Mouse (Mus musculus): ENCODE data around the gene Dgat2. TPM values are rescaled to one million over a fixed set of nuclear protein-coding genes. Genes with fewer than 3 reads are reported as not detected.

Dgat2 gene
- polyA plus RNA-seq, 1 experiment from 2014 or later = 194 TPM

- Histone ChIP-seq H3K4me2 (ENCODE audit: low read depth, low read length) (no peak overlapping the region), H3K9ac (ENCODE audit: low read depth, low read length) (no peak overlapping the region), H3K27ac (ENCODE audit: low read length) (peak overlapping the region; percentile 42), H3K9me3 (replicated peaks; ENCODE audit: control insufficient read depth, low read length) (no peaks in the 10 kb centered on the region), H3K4me3 (ENCODE audit: low read depth, low read length) (no peak overlapping the region), H3K4me1 (ENCODE audit: control insufficient read depth, low read depth, low read length) (peaks cover 24% of the 10 kb centered on the region), H3K36me3 (ENCODE audit: control insufficient read depth, insufficient read depth) (no peaks in the 10 kb centered on the region; the same call in 1 of the 2 replicates), H3K27me3 (ENCODE audit: control insufficient read depth, insufficient read depth, low read depth, low read length) (no peaks in the 10 kb centered on the region)
- peak; percentile 86 for ATAC-seq (ENCODE audit: low read depth)
- WGBS (ENCODE audit: insufficient replicate concordance) = 46% methylated on average over 4 of the region's 4 CpGs
Observed at GRCm38 (mm10) chr7:99161529-99161928, 21.0 kb downstream of the Dgat2 start.

DNA sequence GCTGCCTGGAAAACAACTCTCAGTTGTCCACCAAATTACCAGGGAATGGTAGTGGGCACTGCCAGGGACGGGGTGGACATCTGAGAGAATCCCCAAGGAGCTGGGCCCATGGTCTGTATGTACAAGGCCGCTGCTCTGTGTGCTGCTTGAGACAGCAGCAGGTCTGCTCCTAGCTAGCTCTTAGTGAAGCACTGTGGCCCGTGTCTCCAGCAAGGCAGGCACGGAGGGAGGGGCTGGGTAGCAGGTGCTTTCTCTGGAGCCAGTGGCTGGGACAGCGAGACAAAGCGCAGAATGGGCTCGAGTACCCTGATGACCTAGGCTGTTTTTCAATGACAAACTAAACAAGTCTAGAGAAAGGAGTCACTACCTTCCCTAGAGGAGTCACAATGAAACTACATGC, 21.5 kb downstream of the Dgat2 start:
- no peak for ATAC-seq (ENCODE audit: low read depth)

GRCm38 (mm10) chr7:99159446-99159845, 23.1 kb downstream of the Dgat2 start:
- no peak overlapping the region for H3K4me3 ChIP-seq (ENCODE audit: low read depth, low read length)
- no peaks in the 10 kb centered on the region for H3K9me3 ChIP-seq (replicated peaks; ENCODE audit: control insufficient read depth, low read length)
- ATAC-seq (ENCODE audit: low read depth) = no peak
- H3K9ac ChIP-seq (ENCODE audit: low read depth, low read length) = no peak overlapping the region
- no peak overlapping the region for H3K4me2 ChIP-seq (ENCODE audit: low read depth, low read length)
- WGBS (ENCODE audit: insufficient replicate concordance) = 65% methylated on average over 2 of the region's 2 CpGs
- H3K27ac ChIP-seq (ENCODE audit: low read length) = no peak overlapping the region
- no peaks in the 10 kb centered on the region for H3K27me3 ChIP-seq (ENCODE audit: control insufficient read depth, insufficient read depth, low read depth, low read length)
- H3K36me3 ChIP-seq (ENCODE audit: control insufficient read depth, insufficient read depth) = no peaks in the 10 kb centered on the region; the same call in 1 of the 2 replicates
- peaks cover 31% of the 10 kb centered on the region for H3K4me1 ChIP-seq (ENCODE audit: control insufficient read depth, low read depth, low read length)

More for the DNA sequence above, 21.5 kb downstream of the Dgat2 start:
- no peak overlapping the region for H3K9ac ChIP-seq (ENCODE audit: low read depth, low read length)
- H3K4me3 ChIP-seq (ENCODE audit: low read depth, low read length) = no peak overlapping the region
- 59% methylated on average over 7 of the region's 7 CpGs for WGBS (ENCODE audit: insufficient replicate concordance)
- H3K4me1 ChIP-seq (ENCODE audit: control insufficient read depth, low read depth, low read length) = peaks cover 27% of the 10 kb centered on the region
- no peaks in the 10 kb centered on the region; the same call in 1 of the 2 replicates for H3K36me3 ChIP-seq (ENCODE audit: control insufficient read depth, insufficient read depth)
- H3K27ac ChIP-seq (ENCODE audit: low read length) = no peak overlapping the region
- no peak overlapping the region for H3K4me2 ChIP-seq (ENCODE audit: low read depth, low read length)
- no peaks in the 10 kb centered on the region for H3K9me3 ChIP-seq (replicated peaks; ENCODE audit: control insufficient read depth, low read length)
- H3K27me3 ChIP-seq (ENCODE audit: control insufficient read depth, insufficient read depth, low read depth, low read length) = no peaks in the 10 kb centered on the region

GRCm38 (mm10) chr7:99158904-99159303, 23.6 kb downstream of the Dgat2 start:
- Histone ChIP-seq H3K27ac (ENCODE audit: low read length) (no peak overlapping the region), H3K36me3 (ENCODE audit: control insufficient read depth, insufficient read depth) (no peaks in the 10 kb centered on the region; the same call in 1 of the 2 replicates), H3K4me1 (ENCODE audit: control insufficient read depth, low read depth, low read length) (peaks cover 31% of the 10 kb centered on the region), H3K4me3 (ENCODE audit: low read depth, low read length) (no peak overlapping the region), H3K9me3 (replicated peaks; ENCODE audit: control insufficient read depth, low read length) (no peaks in the 10 kb centered on the region), H3K27me3 (ENCODE audit: control insufficient read depth, insufficient read depth, low read depth, low read length) (no peaks in the 10 kb centered on the region), H3K9ac (ENCODE audit: low read depth, low read length) (no peak overlapping the region), H3K4me2 (ENCODE audit: low read depth, low read length) (no peak overlapping the region)
- no peak for ATAC-seq (ENCODE audit: low read depth)
- WGBS (ENCODE audit: insufficient replicate concordance) = 22% methylated on average over 5 of the region's 5 CpGs

GRCm38 (mm10) chr7:99158011-99158410, 24.5 kb downstream of the Dgat2 start:
- 62% methylated on average over 8 of the region's 8 CpGs for WGBS (ENCODE audit: insufficient replicate concordance)
- H3K27ac ChIP-seq (ENCODE audit: low read length) = no peak overlapping the region
- H3K4me1 ChIP-seq (ENCODE audit: control insufficient read depth, low read depth, low read length) = peaks cover 27% of the 10 kb centered on the region

DNA sequence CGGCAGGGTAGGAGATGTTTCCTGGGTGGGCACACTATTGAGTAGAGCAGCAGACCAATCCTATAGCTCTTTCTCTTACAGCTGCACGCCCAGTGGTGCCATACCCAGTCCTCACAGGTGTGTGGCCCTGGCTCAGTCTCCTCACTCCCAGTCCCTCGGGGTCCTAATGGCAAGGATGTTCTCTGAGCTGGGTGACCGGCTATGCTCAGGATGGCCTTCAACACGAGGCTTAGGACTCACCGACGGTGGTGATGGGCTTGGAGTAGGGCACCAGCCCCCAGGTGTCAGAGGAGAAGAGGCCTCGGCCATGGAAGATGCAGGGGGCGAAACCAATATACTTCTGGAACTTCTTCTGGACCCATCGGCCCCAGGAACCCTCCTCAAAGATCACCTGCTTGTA, 25.8 kb downstream of the Dgat2 start:
- Histone ChIP-seq H3K9ac (ENCODE audit: low read depth, low read length) (no peak overlapping the region), H3K9me3 (replicated peaks; ENCODE audit: control insufficient read depth, low read length) (no peaks in the 10 kb centered on the region), H3K36me3 (ENCODE audit: control insufficient read depth, insufficient read depth) (no peaks in the 10 kb centered on the region; the same call in 1 of the 2 replicates), H3K27ac (ENCODE audit: low read length) (no peak overlapping the region), H3K27me3 (ENCODE audit: control insufficient read depth, insufficient read depth, low read depth, low read length) (no peaks in the 10 kb centered on the region), H3K4me3 (ENCODE audit: low read depth, low read length) (no peak overlapping the region), H3K4me2 (ENCODE audit: low read depth, low read length) (no peak overlapping the region), H3K4me1 (ENCODE audit: control insufficient read depth, low read depth, low read length) (peaks cover 27% of the 10 kb centered on the region)
- ATAC-seq (ENCODE audit: low read depth) = no peak
- WGBS (ENCODE audit: insufficient replicate concordance) = 61% methylated on average over 10 of the region's 10 CpGs

More at GRCm38 (mm10) chr7:99158011-99158410, 24.5 kb downstream of the Dgat2 start:
- Histone ChIP-seq H3K9me3 (replicated peaks; ENCODE audit: control insufficient read depth, low read length) (no peaks in the 10 kb centered on the region), H3K4me2 (ENCODE audit: low read depth, low read length) (no peak overlapping the region), H3K4me3 (ENCODE audit: low read depth, low read length) (no peak overlapping the region), H3K27me3 (ENCODE audit: control insufficient read depth, insufficient read depth, low read depth, low read length) (no peaks in the 10 kb centered on the region), H3K36me3 (ENCODE audit: control insufficient read depth, insufficient read depth) (no peaks in the 10 kb centered on the region; the same call in 1 of the 2 replicates), H3K9ac (ENCODE audit: low read depth, low read length) (no peak overlapping the region)
- no peak for ATAC-seq (ENCODE audit: low read depth)

DNA sequence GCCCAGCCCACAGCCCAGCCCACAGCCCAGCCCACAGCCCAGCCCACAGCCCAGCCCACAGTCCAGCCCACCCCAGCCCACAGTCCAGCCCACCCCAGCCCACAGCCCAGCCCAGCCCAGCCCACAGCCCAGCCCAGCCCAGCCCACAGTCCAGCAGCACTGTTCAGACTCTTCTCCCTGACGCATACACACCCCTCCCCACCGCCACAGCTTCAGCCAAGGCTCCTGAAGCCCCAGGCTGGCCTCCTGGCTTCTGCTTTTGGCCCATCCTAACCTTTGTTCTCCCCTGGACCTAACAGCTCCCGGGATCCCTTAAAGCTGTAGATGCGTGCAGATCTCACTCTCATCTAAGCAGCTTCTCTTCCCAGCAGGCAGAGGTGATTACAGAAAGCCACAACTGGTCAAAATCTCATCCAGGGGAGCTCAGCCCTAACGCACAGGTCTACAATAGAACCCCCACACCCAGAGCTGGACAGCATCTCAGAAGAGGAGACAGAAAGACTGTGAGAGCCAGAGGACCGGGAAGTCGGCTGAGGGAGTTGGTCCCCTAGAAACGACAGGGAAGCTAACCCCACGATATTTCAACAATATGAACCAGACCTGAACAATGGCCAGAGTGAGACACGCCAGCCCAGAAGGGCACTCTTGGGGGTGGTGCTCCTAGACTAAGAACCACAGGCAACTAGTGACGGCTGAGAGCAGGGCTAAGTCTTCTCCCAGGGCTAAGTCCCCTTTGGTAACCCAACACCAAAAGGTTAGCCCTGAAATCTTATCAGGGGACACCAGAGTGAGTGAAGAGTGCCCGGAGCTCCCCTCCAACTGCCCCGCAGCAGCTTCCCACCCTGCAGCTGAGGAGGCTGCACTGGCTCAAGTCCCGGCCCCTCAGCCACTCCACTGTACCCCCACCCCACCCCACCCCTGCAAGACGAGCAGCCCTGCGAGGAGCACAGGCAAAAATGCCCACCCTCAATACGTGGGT, 26.9 kb downstream of the Dgat2 start:
- H3K9ac ChIP-seq (ENCODE audit: low read depth, low read length) = no peak overlapping the region
- peak; percentile 75 for ATAC-seq (ENCODE audit: low read depth)
- H3K27ac ChIP-seq (ENCODE audit: low read length) = peak overlapping the region; percentile 24; the same call in 1 of the 2 replicates
- peaks cover 24% of the 10 kb centered on the region for H3K4me1 ChIP-seq (ENCODE audit: control insufficient read depth, low read depth, low read length)
- H3K27me3 ChIP-seq (ENCODE audit: control insufficient read depth, insufficient read depth, low read depth, low read length) = no peaks in the 10 kb centered on the region
- H3K9me3 ChIP-seq (replicated peaks; ENCODE audit: control insufficient read depth, low read length) = no peaks in the 10 kb centered on the region
- 7% methylated on average over 17 of the region's 17 CpGs for WGBS (ENCODE audit: insufficient replicate concordance)
- no peaks in the 10 kb centered on the region; the same call in 1 of the 2 replicates for H3K36me3 ChIP-seq (ENCODE audit: control insufficient read depth, insufficient read depth)
- H3K4me2 ChIP-seq (ENCODE audit: low read depth, low read length) = peak overlapping the region; percentile 39; the same call in 1 of the 2 replicates
- H3K4me3 ChIP-seq (ENCODE audit: low read depth, low read length) = no peak overlapping the region

GRCm38 (mm10) chr7:99154648-99155151, 27.8 kb downstream of the Dgat2 start:
- no peak for ATAC-seq (ENCODE audit: low read depth)
- Histone ChIP-seq H3K36me3 (ENCODE audit: control insufficient read depth, insufficient read depth) (no peaks in the 10 kb centered on the region; the same call in 1 of the 2 replicates), H3K9me3 (replicated peaks; ENCODE audit: control insufficient read depth, low read length) (no peaks in the 10 kb centered on the region), H3K27me3 (ENCODE audit: control insufficient read depth, insufficient read depth, low read depth, low read length) (no peaks in the 10 kb centered on the region), H3K4me1 (ENCODE audit: control insufficient read depth, low read depth, low read length) (peaks cover 23% of the 10 kb centered on the region), H3K4me3 (ENCODE audit: low read depth, low read length) (no peak overlapping the region), H3K4me2 (ENCODE audit: low read depth, low read length) (no peak overlapping the region), H3K27ac (ENCODE audit: low read length) (no peak overlapping the region), H3K9ac (ENCODE audit: low read depth, low read length) (no peak overlapping the region)
- 46% methylated on average over 8 of the region's 8 CpGs for WGBS (ENCODE audit: insufficient replicate concordance)

Measured in liver, embryonic 16.5 days (tissue).